Mouse (Mus musculus): ENCODE measurements around the gene Trpm1.

Gene Trpm1

GRCm38 (mm10) chr7:64236521-64236920, 82.9 kb downstream of the Trpm1 start:
- no peak for DNase-seq (ENCODE audit: low spot score)

DNA sequence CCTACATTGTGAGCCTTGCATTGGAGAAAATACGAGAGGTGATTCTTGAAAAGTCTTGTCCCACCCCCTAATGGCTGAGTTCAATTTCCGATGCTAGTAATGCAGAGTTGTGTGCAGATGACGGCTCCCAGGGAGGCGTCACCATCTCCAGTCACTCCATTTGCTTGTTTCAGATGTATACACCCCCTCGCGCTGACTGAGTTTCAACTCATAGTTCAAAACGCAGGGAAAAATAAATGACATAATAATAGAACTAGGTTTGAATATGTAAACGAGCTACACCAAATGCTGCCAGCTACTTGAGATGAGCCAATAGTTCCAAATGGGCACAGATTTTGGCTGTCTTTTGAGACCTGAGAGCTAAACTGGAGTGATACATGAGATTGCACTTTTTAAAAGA, 84.1 kb downstream of the Trpm1 start:
- DNase-seq (ENCODE audit: low spot score) = no peak

GRCm38 (mm10) chr7:64238410-64239086, 84.9 kb downstream of the Trpm1 start:
- no peak for DNase-seq (ENCODE audit: low spot score)

DNA sequence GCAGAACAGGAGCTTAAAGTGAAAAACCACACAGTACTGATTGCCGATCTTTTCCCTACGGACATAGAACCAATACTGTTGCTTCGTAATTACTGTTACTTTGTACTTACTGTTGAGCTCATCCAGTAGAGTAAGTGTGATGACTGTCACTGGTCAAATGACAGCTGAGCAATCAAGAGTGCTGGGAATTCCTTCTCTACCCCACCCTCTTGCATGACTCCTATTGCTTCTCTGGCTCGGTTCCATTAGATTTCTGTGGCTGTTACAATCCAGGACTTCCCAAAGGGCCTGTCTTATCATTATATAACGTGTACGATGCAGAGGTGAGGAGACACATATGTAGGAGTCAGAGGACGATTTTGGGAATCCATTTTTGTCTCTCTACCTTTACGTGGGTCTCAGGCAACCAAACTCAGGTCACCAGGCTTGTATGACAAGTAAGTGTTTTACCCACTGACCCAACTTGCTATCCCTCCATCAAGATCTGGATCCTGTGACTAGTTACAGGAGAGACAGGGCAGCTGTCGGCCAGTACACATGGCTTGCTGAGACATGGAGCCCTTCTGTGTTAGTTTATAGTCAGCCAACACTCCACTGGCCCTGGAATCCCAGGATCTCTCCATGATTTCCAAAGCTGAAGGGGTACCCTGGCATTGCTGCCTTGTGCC, 85.6 kb downstream of the Trpm1 start:
- no peak for DNase-seq (ENCODE audit: low spot score)

GRCm38 (mm10) chr7:64239806-64240315, 86.2 kb downstream of the Trpm1 start:
- no peak for DNase-seq (ENCODE audit: low spot score)

- no peak for DNase-seq (ENCODE audit: low spot score)
Measured at GRCm38 (mm10) chr7:64242424-64242823, 88.8 kb downstream of the Trpm1 start.

DNA sequence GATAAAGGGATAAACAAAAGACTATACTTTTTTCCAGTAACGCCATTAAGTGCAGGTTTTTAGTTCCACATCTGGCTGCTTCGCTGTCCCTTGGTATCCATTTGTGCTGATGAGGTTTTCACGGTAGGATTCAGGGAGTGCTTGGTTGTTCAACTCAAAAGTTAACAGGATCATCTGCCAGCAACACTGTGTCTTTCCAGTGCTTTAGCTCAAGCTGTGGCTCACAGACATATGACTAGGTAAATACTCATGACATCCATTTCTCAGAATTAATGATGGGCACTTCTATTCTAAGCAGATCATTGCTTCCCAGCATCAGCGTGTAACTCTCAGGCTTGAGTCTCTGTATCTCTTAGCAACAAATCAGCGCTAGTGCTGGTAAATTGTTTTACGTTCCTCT, 90.7 kb downstream of the Trpm1 start:
- no peak for DNase-seq (ENCODE audit: low spot score)

GRCm38 (mm10) chr7:64246713-64247112, 93.1 kb downstream of the Trpm1 start:
- DNase-seq (ENCODE audit: low spot score) = no peak

- no peak for DNase-seq (ENCODE audit: low spot score)
Measured at GRCm38 (mm10) chr7:64248352-64248751, 94.7 kb downstream of the Trpm1 start.

GRCm38 (mm10) chr7:64249715-64250114, 96.1 kb downstream of the Trpm1 start:
- no peak for DNase-seq (ENCODE audit: low spot score)

DNA sequence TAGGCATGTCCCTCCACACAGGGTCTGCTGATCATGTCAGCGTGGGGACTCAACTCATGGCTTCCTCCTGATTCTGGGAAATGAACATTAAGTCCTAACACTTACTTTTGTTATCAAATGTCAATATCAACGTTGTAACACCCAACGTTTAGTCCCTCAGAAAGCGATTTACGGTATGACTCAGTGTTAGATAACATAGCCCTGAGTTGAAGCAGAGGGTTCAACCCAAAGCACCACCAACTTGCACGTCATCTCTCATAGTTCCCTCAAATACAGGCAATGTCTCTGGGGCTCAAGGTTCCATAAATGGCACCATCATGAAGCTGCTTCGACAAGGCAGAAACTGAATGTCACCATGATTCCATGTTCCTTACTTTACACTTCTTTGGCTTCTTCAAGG, 96.8 kb downstream of the Trpm1 start:
- no peak for DNase-seq (ENCODE audit: low spot score)

DNA sequence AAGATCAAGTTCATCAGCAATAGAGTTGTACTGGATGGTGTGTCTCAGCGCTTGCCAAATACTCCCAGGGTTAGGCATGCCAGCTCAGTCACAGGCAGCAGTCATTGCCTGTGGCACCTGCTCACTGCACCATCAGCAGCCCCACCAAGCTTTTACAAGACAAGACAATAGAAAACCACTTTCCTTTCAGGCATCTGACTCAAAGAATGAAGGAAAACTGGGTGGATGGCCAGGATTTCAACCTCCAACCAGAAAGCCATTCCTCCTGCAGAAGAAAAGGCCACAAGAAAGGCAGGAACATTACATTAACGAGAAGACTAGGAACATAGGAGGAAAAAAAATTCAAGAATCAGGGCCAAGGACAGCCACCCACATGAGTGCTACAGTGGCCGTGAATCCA, 100.1 kb downstream of the Trpm1 start:
- no peak for DNase-seq (ENCODE audit: low spot score)

DNA sequence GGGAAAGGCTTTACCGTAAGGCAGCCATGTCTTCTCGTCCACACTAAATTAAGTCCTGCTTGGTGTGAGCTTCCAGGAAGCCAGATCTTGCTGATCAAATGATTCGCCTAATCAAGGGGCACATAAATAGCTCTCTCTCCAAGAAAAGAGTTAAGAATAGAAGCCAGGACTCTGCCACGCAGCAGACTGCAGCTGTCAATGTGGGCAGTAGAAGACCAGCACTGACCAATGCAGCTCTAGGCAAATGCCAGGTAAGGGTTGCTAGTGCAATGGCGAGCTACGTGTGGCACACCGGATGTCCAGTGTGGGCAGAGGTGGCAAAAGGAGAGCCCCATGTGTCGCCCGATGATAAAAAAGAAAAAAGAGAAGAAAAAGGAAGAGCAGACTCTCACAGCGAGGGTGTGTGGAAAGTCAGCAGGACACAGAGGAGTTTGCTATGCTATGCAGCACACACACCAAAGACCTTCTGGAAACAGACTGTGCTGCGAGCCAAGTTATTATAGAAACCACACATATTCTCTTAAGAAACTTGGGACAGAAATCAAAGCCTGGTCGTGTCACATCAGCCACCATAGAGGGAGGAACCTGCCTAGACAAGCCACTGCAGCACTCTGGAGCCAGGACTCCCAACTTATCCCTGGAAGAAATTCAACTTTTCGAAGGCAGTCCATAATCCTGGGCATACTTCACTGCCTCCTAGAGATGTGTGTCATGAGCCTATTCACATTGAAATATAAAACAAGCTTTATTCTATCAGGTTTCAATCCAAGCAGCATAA, 112.1 kb downstream of the Trpm1 start:
- DNase-seq (ENCODE audit: low spot score) = no peak

DNA sequence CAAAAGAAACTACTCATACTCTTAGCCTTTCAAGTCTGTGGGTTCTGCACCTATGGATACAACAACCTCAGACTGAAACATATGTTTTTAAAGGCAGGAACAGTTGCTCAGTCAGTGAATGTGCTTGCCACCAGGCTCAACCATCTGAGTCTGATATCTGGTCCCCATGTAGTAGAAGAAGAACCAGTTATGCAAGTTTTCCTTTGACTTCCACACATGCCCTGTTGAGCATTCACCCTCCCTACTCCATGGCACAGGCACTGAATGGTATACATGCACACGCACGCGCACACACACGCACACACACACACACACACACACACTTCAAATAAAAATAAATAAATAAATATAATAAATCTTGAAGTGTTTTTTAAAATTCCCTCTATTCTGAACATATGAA, 113.0 kb downstream of the Trpm1 start:
- DNase-seq (ENCODE audit: low spot score) = no peak

- DNase-seq (ENCODE audit: low spot score) = no peak
Measured at GRCm38 (mm10) chr7:64271926-64272325, 118.3 kb downstream of the Trpm1 start.

DNA sequence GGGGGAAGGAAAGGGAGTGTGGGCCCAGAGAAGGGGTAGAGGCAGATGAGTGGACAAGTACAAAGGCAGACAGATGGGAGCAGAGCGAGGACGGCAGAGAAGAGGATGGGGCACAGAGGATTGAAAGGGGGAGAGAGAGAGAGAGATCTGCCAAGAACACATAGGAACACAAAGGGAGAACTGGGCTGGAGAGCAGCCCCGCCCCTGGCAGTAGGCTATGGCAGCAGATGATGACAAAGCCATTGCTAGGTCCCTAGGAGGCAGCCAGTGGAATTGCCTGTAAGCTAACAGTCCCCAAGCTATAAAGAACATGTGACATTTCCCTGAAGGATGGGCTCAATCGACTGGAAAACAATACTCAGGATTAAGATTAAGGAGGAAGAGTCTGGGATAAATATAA, 121.9 kb downstream of the Trpm1 start:
- no peak for DNase-seq (ENCODE audit: low spot score)

DNA sequence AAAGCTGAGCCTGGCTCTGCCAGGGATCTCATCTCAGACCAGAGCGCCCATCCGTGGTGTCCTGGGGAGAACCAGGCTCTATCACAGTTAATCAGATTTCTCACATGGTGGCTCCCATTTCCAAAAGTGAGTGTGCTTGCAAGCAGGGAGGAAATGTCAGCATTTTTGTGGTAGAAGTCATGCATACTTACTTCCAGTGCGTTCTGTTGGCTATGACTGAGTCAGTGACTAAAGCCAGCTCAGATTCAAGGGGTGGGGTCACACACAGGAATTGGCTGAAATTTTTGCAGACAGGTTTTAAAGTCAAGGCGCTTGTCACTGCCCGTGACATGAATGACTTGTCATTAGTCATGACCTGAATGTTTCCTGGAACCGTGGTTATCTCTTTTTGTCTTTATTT, 123.3 kb downstream of the Trpm1 start:
- DNase-seq (ENCODE audit: low spot score) = peak; percentile 15

DNA sequence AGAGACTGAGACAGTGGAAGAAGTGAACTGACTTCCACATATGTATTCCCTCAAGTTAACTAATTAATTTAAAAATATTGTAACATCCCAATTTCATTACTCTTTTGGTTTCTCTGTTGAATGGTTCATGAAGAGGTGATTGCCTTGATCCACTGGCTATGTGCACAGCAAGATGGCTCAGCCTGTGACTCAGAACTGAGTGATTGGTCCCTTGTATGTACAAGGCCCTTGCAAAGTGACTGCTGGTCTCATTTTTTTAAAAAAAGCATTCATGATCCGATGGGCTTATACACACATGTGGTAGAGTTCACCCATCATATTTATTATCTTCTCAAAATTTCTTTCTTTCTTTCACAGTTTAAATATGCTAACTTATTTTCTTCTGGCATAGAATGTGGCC, 124.9 kb downstream of the Trpm1 start:
- DNase-seq (ENCODE audit: low spot score) = no peak

DNA sequence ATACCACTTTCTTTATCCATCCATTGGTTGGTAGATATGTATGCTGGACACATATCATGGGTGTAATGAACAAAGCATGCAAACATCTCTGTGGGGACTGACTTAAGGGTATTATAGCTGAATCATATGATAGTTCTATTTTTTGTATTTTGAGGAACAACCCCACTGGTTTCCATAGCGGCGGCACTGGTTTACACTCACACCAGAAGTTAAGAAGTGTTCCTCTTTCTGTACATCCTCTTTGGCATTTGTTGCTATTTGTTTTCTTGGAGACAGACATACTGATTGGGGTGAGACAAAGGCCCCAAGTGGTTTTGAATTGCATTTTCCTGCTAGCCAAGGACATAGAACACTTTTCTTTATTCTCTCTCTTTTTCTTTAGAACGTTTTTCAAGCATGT, 125.9 kb downstream of the Trpm1 start:
- DNase-seq (ENCODE audit: low spot score) = no peak

DNA sequence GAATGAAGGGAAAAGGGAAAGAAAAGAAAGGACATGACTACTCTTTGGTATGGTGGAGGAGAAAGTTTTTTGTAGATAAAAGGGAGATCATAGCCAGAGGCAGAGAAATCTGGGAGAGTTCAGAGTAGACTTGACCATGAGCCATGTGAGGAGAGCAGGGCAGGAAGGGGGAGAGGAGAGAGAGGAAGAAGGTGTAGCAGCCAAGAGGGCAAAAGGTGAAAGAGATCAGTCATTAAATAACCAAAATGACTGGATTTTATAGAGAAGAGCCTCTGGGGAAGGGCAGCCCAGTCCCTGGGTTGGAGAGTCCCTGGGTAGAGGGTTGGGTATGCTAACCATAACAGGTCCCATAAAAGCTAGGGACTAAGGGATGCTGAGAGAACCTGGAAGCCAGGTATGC, 132.9 kb downstream of the Trpm1 start:
- no peak for DNase-seq (ENCODE audit: low spot score)

DNA sequence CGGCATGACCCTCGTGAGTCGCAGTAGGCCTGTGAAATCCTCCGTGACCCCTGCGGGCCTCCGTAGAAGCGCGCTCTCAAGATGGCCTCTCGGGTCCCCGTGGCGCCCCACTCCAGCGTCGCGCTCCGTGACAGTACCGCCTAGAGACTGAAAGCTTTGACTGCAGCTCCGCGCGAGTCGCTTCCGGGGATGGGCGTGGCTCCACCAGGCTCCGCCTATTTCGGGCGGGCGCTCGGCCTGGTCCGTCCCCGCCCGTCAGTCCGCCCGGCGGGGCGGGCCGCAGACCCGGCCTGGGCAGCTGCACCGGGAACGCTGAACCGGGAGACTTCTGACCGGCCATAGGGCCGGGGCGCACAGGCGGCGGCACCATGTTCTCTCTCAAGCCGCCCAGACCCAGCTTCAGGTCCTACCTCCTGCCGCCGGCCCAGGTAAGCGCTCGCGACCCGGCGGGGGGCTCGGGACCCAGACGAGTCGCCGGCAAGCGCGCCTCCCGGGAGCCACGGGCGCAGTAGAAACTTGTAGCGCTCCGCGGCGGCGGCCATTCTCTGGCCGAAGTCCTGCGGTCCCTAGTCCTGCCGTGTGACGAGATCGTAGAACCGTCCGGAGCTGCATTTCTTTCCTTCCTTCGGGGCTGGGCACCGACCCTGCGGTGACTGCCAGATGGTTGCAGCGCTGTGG, 133.9 kb downstream of the Trpm1 start, which contains the start of gene Mtmr10:
Mtmr10 (plus strand) TSS at position 240 of the 678 bp plus-strand sequence.
- DNase-seq (ENCODE audit: low spot score) = peak; percentile 99

DNA sequence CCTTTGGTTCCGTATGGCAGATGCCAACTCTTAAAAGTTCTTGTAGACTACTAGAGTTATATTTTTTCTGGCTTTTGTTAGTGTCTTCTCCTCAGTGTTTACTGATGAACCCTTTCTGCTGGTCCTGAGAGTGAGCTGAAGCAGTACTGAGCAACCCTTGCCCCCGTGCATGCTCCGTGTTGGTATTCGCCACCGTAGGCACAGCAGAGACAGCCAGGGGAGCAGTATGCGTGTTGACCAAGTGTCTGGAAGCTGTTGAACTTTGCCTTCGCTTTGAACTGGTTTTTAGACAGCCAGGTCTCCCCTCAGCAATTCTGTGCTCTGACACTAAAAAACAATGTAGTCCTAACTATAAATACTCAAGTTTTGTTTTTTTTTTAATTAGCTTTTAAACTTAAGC, 135.8 kb downstream of the Trpm1 start:
- DNase-seq (ENCODE audit: low spot score) = no peak
